Mouse (Mus musculus): ENCODE data around the gene Sh3rf3. TPM values are rescaled to one million over a fixed set of nuclear protein-coding genes. Genes with fewer than 3 reads are reported as not detected.

Gene Sh3rf3
- polyA plus RNA-seq, 1 experiment = 1.5 TPM

DNA sequence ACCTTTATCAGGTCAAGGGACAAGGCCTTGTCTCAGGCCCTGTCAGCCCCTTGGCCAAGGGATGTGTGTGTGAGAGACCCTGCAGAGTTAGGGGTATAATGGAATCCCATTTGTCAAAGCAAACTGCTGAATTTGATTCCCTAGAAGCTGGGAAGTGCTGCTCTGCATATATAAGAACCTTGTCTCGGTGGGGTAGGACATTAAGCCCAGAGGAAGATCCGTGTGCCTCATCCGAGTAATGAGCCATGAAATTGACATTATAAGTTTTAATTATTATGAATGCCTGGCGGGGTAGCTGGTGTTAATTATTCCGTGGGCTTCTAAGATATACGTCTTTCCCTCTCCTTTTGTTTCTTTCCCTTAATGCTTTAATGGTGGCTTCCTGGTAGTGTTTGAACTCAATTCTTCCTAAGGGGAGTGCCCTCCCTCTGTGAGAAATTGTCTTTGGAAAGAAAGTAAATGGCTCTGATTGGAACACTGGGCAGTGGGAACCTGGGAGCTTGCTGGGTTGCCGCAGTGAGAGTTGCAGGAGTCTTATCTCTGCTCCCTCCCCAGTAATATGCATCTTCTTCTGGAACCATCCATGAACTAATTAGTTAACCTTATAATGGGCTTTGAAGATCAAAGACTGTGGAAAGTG, 166.3 kb downstream of the Sh3rf3 start:
- no peaks in the 10 kb centered on the region for H3K27me3 ChIP-seq (ENCODE audit: control insufficient read depth, insufficient read depth, low read length)
- 82% methylated on average over 7 of the region's 7 CpGs for WGBS
- H3K27ac ChIP-seq (ENCODE audit: insufficient read depth, low read length) = no peak overlapping the region
- TF ChIP-seq POLR2A (IDR thresholded peaks at IDR 0.05; ENCODE audit: low read depth, low read length) = no peak
- no peak for DNase-seq (ENCODE audit: low read depth in 1 of 2, low spot score in 2 of 2)
- H3K4me3 ChIP-seq (ENCODE audit: extremely low read depth, insufficient read depth, insufficient read length) = no peak overlapping the region
- H3K36me3 ChIP-seq (ENCODE audit: control insufficient read depth, insufficient read depth, low read length) = no peaks in the 10 kb centered on the region
- no peaks in the 10 kb centered on the region for H3K4me1 ChIP-seq (ENCODE audit: control insufficient read depth, insufficient read depth, insufficient read length)

DNA sequence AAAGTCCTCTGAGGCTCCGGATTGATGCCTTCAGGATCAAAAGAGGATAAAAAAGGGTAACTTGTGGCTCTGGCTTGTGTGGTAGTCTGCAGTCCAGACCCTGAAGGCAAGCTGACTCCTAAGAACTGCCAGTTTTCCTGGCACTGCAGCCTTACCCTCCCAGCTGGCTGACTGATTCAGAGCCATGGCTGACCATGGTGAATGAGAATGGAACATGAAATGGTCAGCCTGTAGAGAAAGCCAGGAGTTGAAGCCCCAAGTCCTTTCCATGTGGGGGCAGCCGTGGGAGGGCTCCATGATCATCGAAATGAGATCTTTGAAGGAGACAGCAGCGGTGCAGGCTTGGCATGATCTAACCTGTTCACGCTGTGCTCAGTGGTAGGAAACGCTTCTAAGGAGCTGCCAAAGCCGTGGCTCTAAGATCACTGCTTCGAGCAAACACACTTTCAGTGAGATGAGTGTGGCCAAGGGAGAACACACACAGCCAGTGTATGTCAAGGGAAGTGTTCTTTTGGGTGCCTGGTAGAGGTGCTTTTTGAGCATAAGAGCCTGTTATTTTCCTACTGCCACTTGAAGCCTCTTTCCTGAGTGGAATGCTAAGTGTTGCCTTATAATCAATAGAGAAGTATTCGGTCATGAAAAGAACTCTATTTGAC, 168.6 kb downstream of the Sh3rf3 start:
- no peak overlapping the region for H3K27ac ChIP-seq (ENCODE audit: insufficient read depth, low read length)
- no peak for TF ChIP-seq POLR2A (IDR thresholded peaks at IDR 0.05; ENCODE audit: low read depth, low read length)
- no peak for TF ChIP-seq CTCF (IDR thresholded peaks at IDR 0.05; ENCODE audit: extremely low read depth, insufficient read depth, insufficient read length, insufficient replicate concordance)
- DNase-seq (ENCODE audit: low read depth in 1 of 2, low spot score in 2 of 2) = no peak
- no peaks in the 10 kb centered on the region for H3K27me3 ChIP-seq (ENCODE audit: control insufficient read depth, insufficient read depth, low read length)
- H3K4me1 ChIP-seq (ENCODE audit: control insufficient read depth, insufficient read depth, insufficient read length) = no peaks in the 10 kb centered on the region
- no peak overlapping the region for H3K4me3 ChIP-seq (ENCODE audit: extremely low read depth, insufficient read depth, insufficient read length)
- WGBS = 89% methylated on average over 9 of the region's 9 CpGs
- H3K36me3 ChIP-seq (ENCODE audit: control insufficient read depth, insufficient read depth, low read length) = no peaks in the 10 kb centered on the region

DNA sequence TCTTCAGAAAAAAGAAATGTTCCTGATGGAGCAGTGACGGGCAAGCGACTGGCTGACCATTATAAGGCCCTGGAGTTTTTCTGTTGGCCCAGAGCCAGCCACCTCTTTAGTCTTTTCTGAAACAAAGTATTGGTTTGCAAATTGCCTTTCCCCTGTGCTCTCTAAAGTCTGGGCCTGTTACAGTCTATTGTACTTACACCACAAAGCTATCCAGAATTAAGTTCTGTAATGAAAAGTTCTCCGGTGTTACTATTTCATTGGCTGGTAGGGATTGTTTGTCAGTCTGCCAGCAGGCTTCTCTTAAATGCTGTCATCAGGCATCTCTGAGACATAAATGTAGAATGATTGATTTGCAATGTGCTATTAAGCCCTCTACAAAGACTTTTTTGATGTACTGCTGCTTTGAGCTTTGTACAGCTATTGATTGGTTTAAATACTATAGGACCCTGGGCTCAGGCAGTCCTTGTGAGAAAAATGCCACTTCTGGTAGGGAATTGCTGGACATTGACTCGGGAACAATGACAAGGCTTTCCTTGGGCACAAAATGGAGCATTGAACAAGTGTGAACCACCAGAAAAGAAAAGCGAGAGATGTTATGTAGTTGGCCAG, 169.5 kb downstream of the Sh3rf3 start:
- 81% methylated on average over 5 of the region's 5 CpGs for WGBS
- no peaks in the 10 kb centered on the region for H3K36me3 ChIP-seq (ENCODE audit: control insufficient read depth, insufficient read depth, low read length)
- TF ChIP-seq CTCF (IDR thresholded peaks at IDR 0.05; ENCODE audit: extremely low read depth, insufficient read depth, insufficient read length, insufficient replicate concordance) = no peak
- no peak for TF ChIP-seq POLR2A (IDR thresholded peaks at IDR 0.05; ENCODE audit: low read depth, low read length)
- DNase-seq (ENCODE audit: low read depth in 1 of 2, low spot score in 2 of 2) = no peak
- H3K27ac ChIP-seq (ENCODE audit: insufficient read depth, low read length) = no peak overlapping the region
- no peak overlapping the region for H3K4me3 ChIP-seq (ENCODE audit: extremely low read depth, insufficient read depth, insufficient read length)
- H3K27me3 ChIP-seq (ENCODE audit: control insufficient read depth, insufficient read depth, low read length) = no peaks in the 10 kb centered on the region
- H3K4me1 ChIP-seq (ENCODE audit: control insufficient read depth, insufficient read depth, insufficient read length) = no peaks in the 10 kb centered on the region

DNA sequence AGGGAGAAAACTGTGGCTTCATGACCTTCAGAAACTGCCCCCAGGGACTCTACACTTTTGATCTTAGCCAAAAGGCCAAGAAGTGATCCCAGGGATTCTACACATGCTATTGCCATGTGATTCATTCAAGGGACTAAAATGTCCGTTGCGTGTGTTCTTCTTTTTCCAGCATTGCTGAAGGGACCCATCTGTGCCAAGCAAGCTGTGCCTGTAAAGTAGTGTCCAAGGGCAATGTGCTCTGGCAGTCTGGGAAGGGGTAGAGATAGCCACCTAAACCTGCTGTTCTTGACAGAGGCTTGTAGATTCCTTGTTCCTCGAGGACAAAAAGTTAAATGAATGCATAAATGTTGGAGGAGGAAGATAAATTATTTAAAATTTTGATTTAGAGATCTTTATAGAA, 178.5 kb downstream of the Sh3rf3 start:
- Histone ChIP-seq H3K36me3 (ENCODE audit: control insufficient read depth, insufficient read depth, low read length) (no peaks in the 10 kb centered on the region), H3K4me1 (ENCODE audit: control insufficient read depth, insufficient read depth, insufficient read length) (no peaks in the 10 kb centered on the region), H3K4me3 (ENCODE audit: extremely low read depth, insufficient read depth, insufficient read length) (no peak overlapping the region), H3K27me3 (ENCODE audit: control insufficient read depth, insufficient read depth, low read length) (no peaks in the 10 kb centered on the region), H3K27ac (ENCODE audit: insufficient read depth, low read length) (no peak overlapping the region)
- 79% methylated on average over 3 of the region's 3 CpGs for WGBS
- no peak for DNase-seq (ENCODE audit: low read depth in 1 of 2, low spot score in 2 of 2)
- TF ChIP-seq CTCF (IDR thresholded peaks at IDR 0.05; ENCODE audit: extremely low read depth, insufficient read depth, insufficient read length, insufficient replicate concordance) = no peak
- no peak for TF ChIP-seq POLR2A (IDR thresholded peaks at IDR 0.05; ENCODE audit: low read depth, low read length)

DNA sequence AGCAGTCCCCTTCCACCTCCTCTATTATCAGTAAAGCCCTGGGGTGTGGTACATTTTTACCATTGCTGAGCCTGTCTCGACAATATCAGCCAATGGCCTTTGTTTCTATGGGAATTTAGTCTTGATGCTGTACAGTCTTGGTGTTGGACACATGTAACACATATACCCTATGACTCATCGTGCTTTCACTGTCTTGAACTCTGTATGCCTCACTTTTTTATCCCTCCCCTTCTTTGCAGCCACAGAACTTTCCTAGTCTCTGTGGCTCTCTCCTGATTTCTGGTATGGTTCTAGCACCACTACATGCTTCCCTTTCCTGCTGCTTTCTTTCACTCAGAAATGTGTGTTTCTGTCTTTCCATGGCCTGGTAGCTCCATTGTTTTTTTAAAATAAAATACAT, 181.6 kb downstream of the Sh3rf3 start:
- no peaks in the 10 kb centered on the region for H3K27me3 ChIP-seq (ENCODE audit: control insufficient read depth, insufficient read depth, low read length)
- H3K36me3 ChIP-seq (ENCODE audit: control insufficient read depth, insufficient read depth, low read length) = no peaks in the 10 kb centered on the region
- 70% methylated on average over 2 of the region's 2 CpGs for WGBS
- H3K4me3 ChIP-seq (ENCODE audit: extremely low read depth, insufficient read depth, insufficient read length) = no peak overlapping the region
- H3K27ac ChIP-seq (ENCODE audit: insufficient read depth, low read length) = no peak overlapping the region
- no peaks in the 10 kb centered on the region for H3K4me1 ChIP-seq (ENCODE audit: control insufficient read depth, insufficient read depth, insufficient read length)
- TF ChIP-seq CTCF (IDR thresholded peaks at IDR 0.05; ENCODE audit: extremely low read depth, insufficient read depth, insufficient read length, insufficient replicate concordance) = no peak
- no peak for DNase-seq (ENCODE audit: low read depth in 1 of 2, low spot score in 2 of 2)

DNA sequence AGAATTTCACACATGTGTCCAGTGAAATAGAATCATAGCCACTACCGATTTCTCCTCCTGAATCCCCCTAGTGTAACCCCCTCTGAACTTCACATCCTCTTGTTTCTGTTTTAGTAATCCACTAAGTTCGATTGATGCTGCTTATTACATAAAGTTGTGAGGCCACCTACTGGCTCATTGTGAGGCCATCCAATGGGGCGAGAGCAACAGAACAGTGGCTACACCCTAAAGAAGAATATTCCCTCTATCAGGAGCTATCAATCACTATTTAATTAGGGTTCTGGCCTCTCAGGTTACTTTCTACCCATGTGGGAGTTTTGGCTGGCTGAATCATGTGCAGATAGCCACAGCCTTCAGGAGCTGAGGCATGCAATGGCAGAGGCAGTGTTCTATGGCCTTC, 182.0 kb downstream of the Sh3rf3 start:
- TF ChIP-seq CTCF (IDR thresholded peaks at IDR 0.05; ENCODE audit: extremely low read depth, insufficient read depth, insufficient read length, insufficient replicate concordance) = no peak
- no peak for TF ChIP-seq POLR2A (IDR thresholded peaks at IDR 0.05; ENCODE audit: low read depth, low read length)
- H3K36me3 ChIP-seq (ENCODE audit: control insufficient read depth, insufficient read depth, low read length) = no peaks in the 10 kb centered on the region

DNA sequence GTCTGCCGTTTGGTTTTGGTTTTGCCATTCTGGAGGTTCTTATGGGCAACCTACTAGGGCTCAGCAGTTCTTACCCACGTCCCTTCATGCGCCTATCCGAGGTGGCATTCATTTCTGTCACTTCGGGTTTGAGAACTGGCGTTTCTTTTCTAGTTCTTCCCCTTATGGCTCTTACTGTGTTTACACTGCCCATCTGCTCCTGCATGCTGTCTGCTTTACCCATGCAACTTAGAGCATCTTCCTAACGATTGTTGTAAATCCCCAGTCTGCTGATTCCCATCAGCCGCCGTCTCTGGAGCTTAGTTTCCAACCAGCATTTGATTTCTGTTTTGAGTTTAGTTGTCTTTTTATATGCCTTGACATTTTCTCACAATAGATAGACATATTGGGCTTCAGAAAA, 189.2 kb downstream of the Sh3rf3 start:
- DNase-seq (ENCODE audit: low read depth in 1 of 2, low spot score in 2 of 2) = no peak
- Histone ChIP-seq H3K27ac (ENCODE audit: insufficient read depth, low read length) (no peak overlapping the region), H3K27me3 (ENCODE audit: control insufficient read depth, insufficient read depth, low read length) (no peaks in the 10 kb centered on the region), H3K36me3 (ENCODE audit: control insufficient read depth, insufficient read depth, low read length) (no peaks in the 10 kb centered on the region), H3K4me3 (ENCODE audit: extremely low read depth, insufficient read depth, insufficient read length) (no peak overlapping the region), H3K4me1 (ENCODE audit: control insufficient read depth, insufficient read depth, insufficient read length) (no peaks in the 10 kb centered on the region)
- 87% methylated on average over 9 of the region's 9 CpGs for WGBS
- TF ChIP-seq POLR2A (IDR thresholded peaks at IDR 0.05; ENCODE audit: low read depth, low read length) = no peak
- no peak for TF ChIP-seq CTCF (IDR thresholded peaks at IDR 0.05; ENCODE audit: extremely low read depth, insufficient read depth, insufficient read length, insufficient replicate concordance)

More for the DNA sequence above, 182.0 kb downstream of the Sh3rf3 start:
- no peak overlapping the region for H3K27ac ChIP-seq (ENCODE audit: insufficient read depth, low read length)
- DNase-seq (ENCODE audit: low read depth in 1 of 2, low spot score in 2 of 2) = no peak
- H3K27me3 ChIP-seq (ENCODE audit: control insufficient read depth, insufficient read depth, low read length) = no peaks in the 10 kb centered on the region
- H3K4me1 ChIP-seq (ENCODE audit: control insufficient read depth, insufficient read depth, insufficient read length) = no peaks in the 10 kb centered on the region
- H3K4me3 ChIP-seq (ENCODE audit: extremely low read depth, insufficient read depth, insufficient read length) = no peak overlapping the region
- 69% methylated on average over 3 of the region's 3 CpGs for WGBS

All from spleen, adult 2 months (tissue).